Mouse (Mus musculus) lung, embryonic 16.5 days (tissue): ENCODE measurements around the gene Lst1. TPM values are rescaled to one million over a fixed set of nuclear protein-coding genes. Genes with fewer than 3 reads are reported as not detected.
A peak's percentile ranks its signal among the peaks of the same experiment; 100 is the strongest.

ENCODE experiments used
- ATAC-seq: fragments of 200-750 bp; cut with Nextera tagmentation; 2 replicates; pipeline ENCODE4 v1.8.0; 2017; ENCODE audit warnings: low read depth, mild to moderate bottlenecking, moderate library complexity
- H3K27ac ChIP-seq: fragments of 300-500 bp; sonication (generic); 2 replicates; pipeline ENCODE4 v1.5.1; 2014; ENCODE audit warnings: mild to moderate bottlenecking, control low read depth, low read length
- H3K27me3 ChIP-seq: fragments of 300-500 bp; sonication (generic); 2 replicates; pipeline ENCODE4 v1.6.1; 2014; ENCODE audit warnings: low read depth, low read length, mixed read lengths; ENCODE audit not compliant: control insufficient read depth, insufficient read depth
- H3K36me3 ChIP-seq: fragments of 300-500 bp; sonication (generic); 2 replicates; pipeline ENCODE4 v1.6.1; 2014; ENCODE audit warnings: low read length; ENCODE audit not compliant: control insufficient read depth, insufficient read depth
- H3K4me1 ChIP-seq: fragments of 300-500 bp; sonication (generic); replicated peaks from 2 replicates; pipeline ENCODE4 v1.6.1; 2014; ENCODE audit warnings: low read length, mixed read lengths; ENCODE audit not compliant: control insufficient read depth, insufficient read depth
- H3K4me2 ChIP-seq: fragments of 300-500 bp; sonication (generic); 2 replicates; pipeline ENCODE4 v1.6.1; 2014; ENCODE audit warnings: low read depth, low read length, control low read depth
- H3K4me3 ChIP-seq: fragments of 300-500 bp; sonication (generic); 2 replicates; pipeline ENCODE4 v1.5.1; 2014; ENCODE audit warnings: mild to moderate bottlenecking, low read length, control low read depth
- H3K9ac ChIP-seq: fragments of 300-500 bp; sonication (generic); 2 replicates; pipeline ENCODE4 v1.6.1; 2014; ENCODE audit warnings: low read length, control low read depth
- H3K9me3 ChIP-seq: fragments of 300-500 bp; sonication (generic); 2 replicates; pipeline ENCODE4 v1.6.1; 2016; ENCODE audit warnings: low read length; ENCODE audit not compliant: control insufficient read depth
- WGBS: fragments of 180-500 bp; shearing (Covaris S2); extraction: QIAGEN DNeasy Blood & Tissue Kit; methylation state at CpG from one replicate; pipeline ENCODE4 v1.1.7; 2014; 5-methylcytosine and 5-hydroxymethylcytosine counted together
- polyA plus RNA-seq: library from polyadenylated mRNA; unstranded; fragments of >200 nt; fragmentation: Nextera tagmentation; extraction: Ambion mirVana; gene quantifications from 2 replicates; pipeline ENCODE4 v1.2.1, GENCODE M21; 2015

Lst1 gene
- polyA plus RNA-seq, 1 experiment from 2014 or later: 11.3 TPM

GRCm38 (mm10) chr17:35218516-35219193 lies 30.4 kb upstream of the Lst1 start:
- Histone ChIP-seq H3K4me1 (peaks cover 8% of the 10 kb centered on the region; the same call in 1 of the 2 replicates), H3K27me3 (no peaks in the 10 kb centered on the region), H3K27ac (peak overlapping the region; percentile 77), H3K4me3 (no peak overlapping the region), H3K9me3 (no peaks in the 10 kb centered on the region), H3K36me3 (peaks cover 2% of the 10 kb centered on the region; the same call in 1 of the 2 replicates), H3K4me2 (no peak overlapping the region), H3K9ac (no peak overlapping the region)
- 71% methylated on average over 18 of the region's 18 CpGs for WGBS
- peak; percentile 63 for ATAC-seq

GRCm38 (mm10) chr17:35213071-35213470 lies 24.8 kb upstream of the Lst1 start:
- H3K4me3 ChIP-seq: no peak overlapping the region
- no peak overlapping the region for H3K9ac ChIP-seq
- H3K4me2 ChIP-seq: no peak overlapping the region
- no peaks in the 10 kb centered on the region for H3K36me3 ChIP-seq
- WGBS: 89% methylated on average over 5 of the region's 5 CpGs
- H3K27ac ChIP-seq: no peak overlapping the region
- H3K4me1 ChIP-seq: no peaks in the 10 kb centered on the region
- H3K9me3 ChIP-seq: no peaks in the 10 kb centered on the region
- H3K27me3 ChIP-seq: no peaks in the 10 kb centered on the region
- ATAC-seq: no peak

GRCm38 (mm10) chr17:35210593-35210992 lies 22.4 kb upstream of the Lst1 start:
- no peak overlapping the region for H3K9ac ChIP-seq
- H3K27ac ChIP-seq: no peak overlapping the region
- H3K27me3 ChIP-seq: no peaks in the 10 kb centered on the region
- H3K9me3 ChIP-seq: no peaks in the 10 kb centered on the region
- WGBS: 35% methylated on average over 3 of the region's 3 CpGs
- no peak for ATAC-seq
- H3K36me3 ChIP-seq: no peaks in the 10 kb centered on the region
- H3K4me2 ChIP-seq: no peak overlapping the region
- H3K4me1 ChIP-seq: no peaks in the 10 kb centered on the region
- no peak overlapping the region for H3K4me3 ChIP-seq

GRCm38 (mm10) chr17:35209785-35210535 lies 21.7 kb upstream of the Lst1 start:
- H3K27ac ChIP-seq: no peak overlapping the region
- no peak for ATAC-seq
- H3K9ac ChIP-seq: no peak overlapping the region
- H3K4me3 ChIP-seq: no peak overlapping the region
- no peaks in the 10 kb centered on the region for H3K36me3 ChIP-seq
- H3K4me2 ChIP-seq: no peak overlapping the region
- 0 out of 2 replicates have a peak, but pooled peaks cover 1% of the 10 kb centered on the region for H3K27me3 ChIP-seq
- H3K4me1 ChIP-seq: no peaks in the 10 kb centered on the region
- WGBS: 68% methylated on average over 12 of the region's 12 CpGs
- no peaks in the 10 kb centered on the region for H3K9me3 ChIP-seq

- Histone ChIP-seq H3K27me3 (peaks cover 19% of the 10 kb centered on the region), H3K4me2 (no peak overlapping the region)
Observed at GRCm38 (mm10) chr17:35205380-35205769, 17.1 kb upstream of the Lst1 start.

GRCm38 (mm10) chr17:35204494-35205379 lies 16.5 kb upstream of the Lst1 start, which contains the start of gene Lta:
Lta (minus strand) TSS chr17:35205351.
- ATAC-seq: no peak
- WGBS: 29% methylated on average over 20 of the region's 20 CpGs
- peaks cover 19% of the 10 kb centered on the region for H3K27me3 ChIP-seq

More at GRCm38 (mm10) chr17:35205380-35205769, 17.1 kb upstream of the Lst1 start:
- H3K9ac ChIP-seq: no peak overlapping the region
- no peak overlapping the region for H3K4me3 ChIP-seq
- H3K36me3 ChIP-seq: no peaks in the 10 kb centered on the region
- WGBS: 48% methylated on average over 10 of the region's 10 CpGs
- ATAC-seq: no peak
- no peak overlapping the region for H3K27ac ChIP-seq
- H3K9me3 ChIP-seq: no peaks in the 10 kb centered on the region
- no peaks in the 10 kb centered on the region for H3K4me1 ChIP-seq

GRCm38 (mm10) chr17:35202442-35202841 lies 14.2 kb upstream of the Lst1 start:
- no peak overlapping the region for H3K4me3 ChIP-seq
- H3K36me3 ChIP-seq: no peaks in the 10 kb centered on the region
- H3K9ac ChIP-seq: no peak overlapping the region
- ATAC-seq: no peak
- H3K27ac ChIP-seq: no peak overlapping the region
- WGBS: 82% methylated on average over 4 of the region's 4 CpGs
- H3K4me2 ChIP-seq: no peak overlapping the region
- peaks cover 19% of the 10 kb centered on the region for H3K27me3 ChIP-seq
- no peaks in the 10 kb centered on the region for H3K4me1 ChIP-seq
- H3K9me3 ChIP-seq: no peaks in the 10 kb centered on the region

More at GRCm38 (mm10) chr17:35204494-35205379, 16.5 kb upstream of the Lst1 start, which contains the start of gene Lta:
- Histone ChIP-seq H3K4me2 (no peak within 1 kb of the TSS), H3K36me3 (no peaks in the 10 kb centered on the region), H3K4me1 (no peaks in the 10 kb centered on the region), H3K4me3 (no peak within 1 kb of the TSS), H3K9ac (no peak within 1 kb of the TSS), H3K9me3 (no peaks in the 10 kb centered on the region), H3K27ac (no peak within 1 kb of the TSS)

GRCm38 (mm10) chr17:35201787-35202186 lies 13.5 kb upstream of the Lst1 start, which contains the start of gene Tnf:
Tnf (minus strand) TSS chr17:35202007.
- ATAC-seq: peak; percentile 34; the same call in 1 of the 2 replicates
- Histone ChIP-seq H3K36me3 (no peaks in the 10 kb centered on the region), H3K4me1 (no peaks in the 10 kb centered on the region), H3K4me3 (no peak within 1 kb of the TSS), H3K9ac (no peak within 1 kb of the TSS), H3K9me3 (no peaks in the 10 kb centered on the region), H3K27ac (no peak within 1 kb of the TSS), H3K27me3 (peaks cover 19% of the 10 kb centered on the region), H3K4me2 (no peak within 1 kb of the TSS; the same call in 1 of the 2 replicates)
- 31% methylated on average over 13 of the region's 13 CpGs for WGBS
